Mouse (Mus musculus): ENCODE data around the gene Cpne8.

The Cpne8 gene

DNA sequence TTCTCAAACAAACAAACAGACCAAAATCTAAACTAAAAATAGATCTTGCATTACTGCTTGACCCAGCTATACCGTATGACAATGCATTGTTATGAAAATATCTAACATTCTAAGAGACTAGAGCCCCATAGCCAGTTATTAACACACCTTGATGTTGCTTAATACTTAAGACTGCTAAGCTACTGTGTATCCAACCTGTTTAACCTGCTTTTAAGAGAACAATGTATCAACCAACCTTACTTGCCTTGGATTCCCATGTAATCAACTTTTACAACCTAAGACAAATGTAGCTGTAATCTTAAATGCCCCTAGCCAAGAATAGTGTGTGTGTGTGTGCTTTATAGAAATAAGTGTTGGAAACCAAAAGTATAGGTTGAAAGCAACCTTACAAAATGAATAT, 233.2 kb downstream of the Cpne8 start:
- DNase-seq = no peak
